Mouse (Mus musculus): ENCODE data around the gene Bcor. TPM values are rescaled to one million over a fixed set of nuclear protein-coding genes. Genes with fewer than 3 reads are reported as not detected.
A peak's percentile ranks its signal among the peaks of the same experiment; 100 is the strongest.

Bcor gene
- total and polyA plus RNA-seq, 2 experiments from 2014 or later, result 10.3 to 22.6 TPM

DNA sequence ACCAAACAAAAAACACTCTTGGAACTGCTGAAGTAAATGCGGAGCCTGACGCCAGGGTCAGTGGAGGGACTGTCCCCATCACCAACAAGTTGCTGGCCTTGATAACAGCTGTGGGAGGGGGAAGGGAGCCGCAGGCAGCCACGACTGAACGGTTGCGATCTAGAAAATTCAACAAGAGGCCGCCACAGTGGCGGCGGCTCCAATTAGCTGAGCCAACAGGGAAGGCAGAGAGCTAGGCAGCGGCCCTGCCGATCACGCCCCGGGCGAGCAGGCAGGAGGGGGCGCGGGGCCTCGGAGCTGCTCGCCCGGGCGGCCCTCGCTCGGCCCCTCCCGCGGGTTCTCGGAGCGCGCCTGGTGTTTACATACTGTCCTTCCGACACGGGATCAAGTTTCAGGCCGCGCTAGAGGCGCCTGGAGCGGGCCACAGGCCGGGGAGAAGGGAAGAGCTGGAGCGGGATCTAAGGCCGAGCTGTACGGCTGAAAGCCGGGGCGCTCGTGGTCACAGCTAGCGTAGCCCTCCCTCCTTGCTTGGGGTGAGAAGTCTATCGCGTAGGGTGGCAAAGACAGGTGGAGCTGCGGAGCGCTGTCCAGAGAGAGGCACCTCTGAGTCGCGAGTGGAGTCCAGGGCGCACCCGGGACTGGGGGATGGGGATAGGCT lies 26.8 kb downstream of the Bcor start:
- Histone ChIP-seq H3K4me1 (ENCODE audit: insufficient read depth, low read length) (peaks cover 6% of the 10 kb centered on the region), H3K36me3 (ENCODE audit: insufficient read depth, low read length) (no peaks in the 10 kb centered on the region), H3K27me3 (ENCODE audit: insufficient read depth, low read length) (peaks cover 18% of the 10 kb centered on the region; the same call in 1 of the 2 replicates), H3K9me3 (ENCODE audit: low read length) (no peaks in the 10 kb centered on the region), H3K4me2 (ENCODE audit: low read depth, low read length) (peak overlapping the region; percentile 71), H3K4me3 (ENCODE audit: low read length) (peak overlapping the region; percentile 31), H3K27ac (no peak overlapping the region), H3K9ac (replicated peaks; ENCODE audit: low read length) (peak overlapping the region; percentile 17; the same call in 1 of the 2 replicates)
- peak; percentile 25; the same call in 1 of the 2 replicates for ATAC-seq
- peak; percentile 15; the same call in 1 of the 2 replicates for TF ChIP-seq CTCF (IDR thresholded peaks at IDR 0.05; ENCODE audit: low read depth)
- WGBS, result 3% methylated on average over 48 of the region's 49 CpGs
- peak; percentile 62 for DNase-seq (ENCODE audit: low spot score)

DNA sequence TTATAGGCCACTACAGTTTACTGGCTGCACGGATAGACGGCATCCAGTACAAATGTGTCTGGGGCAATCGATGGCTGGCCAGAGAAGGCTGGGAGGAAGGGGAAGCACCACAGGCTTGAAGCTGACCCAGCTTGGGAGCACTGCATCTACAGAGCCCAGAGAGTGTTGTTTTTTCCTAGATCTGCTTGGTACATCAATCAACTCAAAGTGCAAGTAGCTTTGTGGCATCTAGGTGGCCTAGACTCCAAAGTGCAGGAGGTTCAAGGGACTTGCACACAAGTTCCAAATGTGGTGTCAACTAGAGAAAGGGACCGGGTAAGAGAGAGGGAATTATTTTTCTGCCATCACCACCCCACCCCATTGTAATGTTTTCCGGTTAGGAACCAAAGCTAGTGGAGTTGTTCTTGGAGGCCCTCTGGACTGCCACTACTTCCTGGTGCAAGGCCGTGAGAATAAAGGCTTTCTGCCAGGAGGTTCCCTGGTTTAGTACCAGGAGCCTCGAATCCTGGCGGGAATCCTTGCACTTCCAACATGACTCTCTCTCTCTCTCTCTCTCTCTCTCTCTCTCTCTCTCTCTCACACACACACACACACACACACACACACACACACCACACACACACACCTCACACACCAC lies 27.5 kb downstream of the Bcor start:
- ATAC-seq (no peak), DNase-seq (ENCODE audit: low spot score) (no peak)
- Histone ChIP-seq H3K4me3 (ENCODE audit: low read length) (no peak overlapping the region), H3K27ac (no peak overlapping the region), H3K4me1 (ENCODE audit: insufficient read depth, low read length) (peaks cover 6% of the 10 kb centered on the region), H3K4me2 (ENCODE audit: low read depth, low read length) (no peak overlapping the region), H3K36me3 (ENCODE audit: insufficient read depth, low read length) (no peaks in the 10 kb centered on the region), H3K9me3 (ENCODE audit: low read length) (no peaks in the 10 kb centered on the region), H3K27me3 (ENCODE audit: insufficient read depth, low read length) (peaks cover 18% of the 10 kb centered on the region; the same call in 1 of the 2 replicates), H3K9ac (replicated peaks; ENCODE audit: low read length) (no peak overlapping the region)
- TF ChIP-seq CTCF (IDR thresholded peaks at IDR 0.05; ENCODE audit: low read depth), result no peak
- 30% methylated on average over 8 of the region's 8 CpGs for WGBS

DNA sequence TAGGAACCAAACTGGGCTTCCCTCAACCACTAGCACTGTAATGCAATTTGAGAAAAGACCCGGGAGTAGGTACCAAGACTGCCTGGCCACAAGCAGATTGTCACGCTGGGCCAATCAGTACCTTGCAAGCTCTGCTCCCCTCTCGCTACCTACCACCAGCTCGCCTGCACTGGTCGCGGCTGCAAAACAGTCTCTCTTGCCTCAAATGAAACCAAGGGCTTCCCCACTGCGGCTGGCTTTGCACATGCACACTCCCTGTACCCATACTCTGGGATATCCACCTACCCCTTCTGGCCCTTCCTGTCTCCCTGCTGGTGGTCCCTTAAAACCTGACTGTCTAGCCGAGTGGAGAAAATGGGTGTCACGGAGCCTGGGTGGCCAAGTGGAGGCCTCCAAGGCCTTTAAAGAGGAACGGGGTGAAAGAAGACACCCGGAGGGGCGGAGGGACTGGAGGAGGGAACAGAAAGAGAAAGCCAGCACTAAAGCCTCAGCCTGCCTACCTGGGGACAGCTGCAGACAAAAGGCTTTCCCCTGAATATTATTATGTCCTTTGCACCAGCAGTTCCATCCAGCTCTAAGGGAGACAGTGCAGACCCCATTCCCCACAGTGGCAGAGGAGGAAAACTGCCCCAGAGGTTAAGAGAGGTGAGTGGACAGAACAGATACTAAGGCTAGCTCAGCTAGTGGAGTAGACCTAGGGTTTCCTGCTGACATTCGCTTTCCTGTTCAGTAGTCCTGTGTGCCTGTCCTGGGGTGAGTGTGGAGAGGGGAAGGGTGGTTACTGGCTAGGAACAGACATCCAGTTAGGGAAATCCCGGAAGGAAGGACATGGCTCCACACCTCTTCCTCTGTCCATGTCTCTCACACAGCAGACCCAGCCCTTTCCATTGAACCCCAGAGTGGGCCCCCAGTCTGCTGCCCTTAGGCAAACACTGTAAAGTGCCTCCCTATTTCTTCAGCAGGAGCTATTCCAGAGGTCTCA lies 30.0 kb downstream of the Bcor start:
- Histone ChIP-seq H3K9me3 (ENCODE audit: low read length) (no peaks in the 10 kb centered on the region), H3K27me3 (ENCODE audit: insufficient read depth, low read length) (peaks cover 18% of the 10 kb centered on the region; the same call in 1 of the 2 replicates), H3K4me3 (ENCODE audit: low read length) (no peak overlapping the region), H3K36me3 (ENCODE audit: insufficient read depth, low read length) (no peaks in the 10 kb centered on the region), H3K9ac (replicated peaks; ENCODE audit: low read length) (no peak overlapping the region), H3K4me2 (ENCODE audit: low read depth, low read length) (no peak overlapping the region), H3K4me1 (ENCODE audit: insufficient read depth, low read length) (peaks cover 9% of the 10 kb centered on the region), H3K27ac (no peak overlapping the region)
- no peak for TF ChIP-seq CTCF (IDR thresholded peaks at IDR 0.05; ENCODE audit: low read depth)
- no peak for DNase-seq (ENCODE audit: low spot score)
- ATAC-seq, result no peak
- 34% methylated on average over 14 of the region's 14 CpGs for WGBS

DNA sequence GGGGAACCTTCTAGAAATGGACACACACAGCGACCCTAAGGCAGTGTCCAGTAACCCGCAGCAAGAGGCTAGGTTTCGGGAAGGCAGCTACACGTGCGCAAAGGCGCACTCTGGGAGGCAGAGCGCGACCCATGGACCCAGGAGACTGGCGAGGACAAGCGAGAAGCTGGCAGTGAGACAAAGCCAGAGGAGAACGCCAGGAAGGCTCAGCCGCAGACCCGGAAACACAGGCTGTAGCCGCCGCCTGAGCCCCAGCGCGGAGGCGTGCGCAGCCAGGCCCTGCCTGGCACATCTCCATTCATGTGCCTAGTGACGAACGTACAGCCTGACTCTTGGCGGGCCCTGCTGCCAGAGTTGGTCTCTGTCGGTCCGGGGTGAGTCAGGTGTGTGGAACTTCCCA lies 30.9 kb downstream of the Bcor start:
- peaks cover 18% of the 10 kb centered on the region; the same call in 1 of the 2 replicates for H3K27me3 ChIP-seq (ENCODE audit: insufficient read depth, low read length)
- no peaks in the 10 kb centered on the region for H3K36me3 ChIP-seq (ENCODE audit: insufficient read depth, low read length)
- 10% methylated on average over 24 of the region's 24 CpGs for WGBS
- DNase-seq (ENCODE audit: low spot score) (peak; percentile 66), ATAC-seq (peak; percentile 24; the same call in 1 of the 2 replicates)
- H3K4me3 ChIP-seq (ENCODE audit: low read length), result peak overlapping the region; percentile 55; the same call in 1 of the 2 replicates
- H3K9me3 ChIP-seq (ENCODE audit: low read length), result no peaks in the 10 kb centered on the region
- peak overlapping the region; percentile 68 for H3K4me2 ChIP-seq (ENCODE audit: low read depth, low read length)
- H3K9ac ChIP-seq (replicated peaks; ENCODE audit: low read length), result no peak overlapping the region
- no peak for TF ChIP-seq CTCF (IDR thresholded peaks at IDR 0.05; ENCODE audit: low read depth)
- no peak overlapping the region for H3K27ac ChIP-seq
- H3K4me1 ChIP-seq (ENCODE audit: insufficient read depth, low read length), result peaks cover 9% of the 10 kb centered on the region

DNA sequence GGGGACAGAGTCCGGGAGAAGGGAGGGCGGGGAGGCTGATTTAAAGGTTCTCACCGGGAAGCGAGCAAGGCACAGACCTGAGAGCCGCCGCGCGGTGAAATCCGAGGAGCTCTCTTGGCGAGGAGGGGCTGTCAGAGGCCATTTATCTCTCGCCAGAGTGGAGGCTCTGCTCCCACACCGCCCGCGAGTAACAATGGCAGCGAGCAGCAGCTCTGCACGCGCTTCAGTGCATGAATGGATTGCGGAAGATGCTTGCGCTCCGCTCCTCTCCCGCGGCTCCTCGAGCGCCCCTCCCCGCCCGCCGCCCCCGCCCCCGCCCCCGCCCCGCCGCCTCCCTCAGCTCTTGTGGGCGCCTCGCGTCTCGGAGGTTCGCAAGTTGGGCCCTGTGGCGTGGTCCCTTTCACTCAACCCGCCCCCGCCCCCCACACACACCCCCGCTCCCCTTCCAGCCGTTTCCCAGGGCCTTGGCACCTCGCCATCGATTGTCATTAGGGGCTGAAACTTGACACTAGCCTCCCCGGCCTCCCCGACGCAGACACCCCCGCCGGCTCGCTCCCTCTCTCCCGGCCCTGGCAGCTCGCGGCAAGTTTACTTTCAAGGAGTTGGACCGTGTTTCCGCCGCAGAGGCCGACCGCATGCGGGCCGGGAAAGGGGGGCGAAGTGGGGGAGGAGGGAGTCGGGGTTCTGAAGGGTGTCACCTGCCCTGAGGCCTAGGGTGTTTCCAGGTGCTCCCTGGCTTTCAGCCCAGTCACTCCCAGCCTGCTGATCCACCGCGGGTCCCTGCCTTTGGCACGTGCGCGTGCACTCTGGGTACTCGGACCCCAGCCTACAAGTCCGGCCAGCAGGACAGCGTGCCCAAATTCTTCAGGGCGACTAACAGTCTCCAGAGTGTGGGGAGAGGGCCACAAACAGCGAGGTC lies 31.7 kb downstream of the Bcor start:
- DNase-seq (ENCODE audit: low spot score), result peak; percentile 70

More for the DNA sequence above, 31.7 kb downstream of the Bcor start:
- Histone ChIP-seq H3K9me3 (ENCODE audit: low read length) (no peaks in the 10 kb centered on the region), H3K4me1 (ENCODE audit: insufficient read depth, low read length) (peaks cover 9% of the 10 kb centered on the region), H3K27me3 (ENCODE audit: insufficient read depth, low read length) (peaks cover 18% of the 10 kb centered on the region; the same call in 1 of the 2 replicates), H3K4me3 (ENCODE audit: low read length) (peak overlapping the region; percentile 55), H3K36me3 (ENCODE audit: insufficient read depth, low read length) (no peaks in the 10 kb centered on the region), H3K4me2 (ENCODE audit: low read depth, low read length) (peak overlapping the region; percentile 68), H3K9ac (replicated peaks; ENCODE audit: low read length) (peak overlapping the region; percentile 64), H3K27ac (no peak overlapping the region; the same call in 1 of the 2 replicates)
- TF ChIP-seq CTCF (IDR thresholded peaks at IDR 0.05; ENCODE audit: low read depth), result no peak
- WGBS, result 6% methylated on average over 56 of the region's 72 CpGs
- ATAC-seq, result peak; percentile 67

All from hindbrain, postnatal 0 days (tissue).